Mouse (Mus musculus) gastrocnemius, adult 2 months (tissue): ENCODE results near the gene Vps37c. TPM values are rescaled to one million over a fixed set of nuclear protein-coding genes. Genes with fewer than 3 reads are reported as not detected.

Experiments used
- DNase-seq: peaks from one replicate; pipeline ENCODE4 v3.0.0; 2022
- H3K27ac ChIP-seq: fragments of 200-600 bp; 2 replicates; pipeline ENCODE4 v1.8.1; 2022; ENCODE audit warnings: mild to moderate bottlenecking
- H3K4me3 ChIP-seq: fragments of 200-600 bp; 2 replicates; pipeline ENCODE4 v1.8.1; 2022; ENCODE audit warnings: mild to moderate bottlenecking, moderate library complexity
- CTCF ChIP-seq: fragments of 200-600 bp; IDR thresholded peaks from 2 replicates; pipeline ENCODE4 v1.8.1; 2022; ENCODE audit warnings: antibody characterized with exemption, mild to moderate bottlenecking, moderate library complexity
- intact Hi-C: fragments of 180-260 bp; cut with DNase I; formaldehyde crosslinking; loops from one replicate; pipeline ENCODE4 v1.15.1; 2025
- total RNA-seq, 2 experiments: library from RNA; stranded (reverse); gene quantifications; 2 replicates each; pipeline ENCODE4 v1.2.3; 2021

The Vps37c gene
- total RNA-seq, 2 experiments from 2014 or later = 20.7 to 26.3 TPM

DNA sequence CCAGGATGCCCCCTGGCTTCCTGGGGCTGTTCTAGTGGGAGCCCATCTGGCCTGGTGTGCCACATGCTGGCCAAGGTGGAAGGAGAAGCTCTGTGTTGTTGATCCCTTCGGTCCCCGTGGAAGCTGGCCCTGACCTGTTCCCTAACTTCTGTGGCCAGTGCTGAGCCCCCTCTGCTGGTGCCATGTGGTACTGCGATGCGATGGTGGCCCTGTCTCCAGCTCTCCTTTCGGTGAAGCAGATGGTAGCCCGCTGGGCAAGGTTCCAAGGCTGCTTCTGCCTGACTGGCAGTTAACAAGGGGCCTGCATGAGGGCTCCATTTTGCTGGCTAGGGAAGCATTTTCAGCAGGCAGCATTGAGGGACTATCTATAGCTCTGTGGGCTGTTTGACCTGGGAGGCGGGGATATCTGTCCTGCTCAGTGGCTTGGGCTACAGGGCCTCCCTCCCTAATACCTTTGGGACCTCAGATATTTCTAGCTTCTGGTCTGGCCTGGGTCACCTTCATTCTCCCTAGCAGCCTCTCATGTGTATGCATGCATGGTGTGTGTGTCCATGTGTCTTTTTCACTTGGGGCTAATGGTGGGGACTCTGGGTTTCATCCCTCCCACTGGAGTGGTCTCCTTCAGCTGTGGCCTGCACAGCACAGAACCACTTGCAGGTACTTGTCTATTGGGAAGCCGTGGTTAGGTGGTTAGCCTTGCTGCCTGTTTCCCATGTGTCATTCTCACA is 21.0 kb downstream of the Vps37c start:
- Histone ChIP-seq H3K4me3 (0 out of 2 replicates have a peak overlapping the region, but pooled peaks have one; percentile 0), H3K27ac (peak overlapping the region; percentile 80)
- intact Hi-C loops = loop anchor here (1.0 to 5.0 kb wide), 4 partner anchors 31 to 249 kb away; partner anchors contain the start of gene Pga5
- peak; percentile 98 for TF ChIP-seq CTCF
- DNase-seq = peak; percentile 97

DNA sequence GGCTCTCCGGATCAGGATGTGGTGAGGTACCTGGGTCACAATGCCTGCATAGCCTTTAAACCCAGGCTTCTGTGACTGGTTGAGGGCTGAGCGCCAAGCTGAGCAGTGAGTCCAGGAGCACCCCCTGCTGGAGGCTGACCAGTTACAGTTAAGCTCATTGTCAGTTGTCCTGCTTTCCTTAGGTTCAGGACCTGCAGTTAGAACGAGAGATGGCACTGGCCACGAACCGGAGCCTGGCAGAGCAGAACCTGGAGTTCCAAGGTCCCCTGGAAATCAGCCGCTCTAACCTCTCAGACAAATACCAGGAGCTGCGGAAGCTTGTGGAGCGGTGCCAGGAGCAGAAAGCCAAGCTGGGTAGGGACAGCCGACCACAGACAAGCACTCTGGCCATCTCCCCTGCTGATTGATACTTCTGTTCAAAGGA is 21.6 kb downstream of the Vps37c start:
- intact Hi-C loops = loop anchor here (5.0 kb wide), 1 partner anchor 167 kb away; no protein-coding TSS in a partner anchor
- TF ChIP-seq CTCF = peak; percentile 67
- Histone ChIP-seq H3K4me3 (no peak overlapping the region), H3K27ac (peak overlapping the region; percentile 80)
- DNase-seq = peak; percentile 77

DNA sequence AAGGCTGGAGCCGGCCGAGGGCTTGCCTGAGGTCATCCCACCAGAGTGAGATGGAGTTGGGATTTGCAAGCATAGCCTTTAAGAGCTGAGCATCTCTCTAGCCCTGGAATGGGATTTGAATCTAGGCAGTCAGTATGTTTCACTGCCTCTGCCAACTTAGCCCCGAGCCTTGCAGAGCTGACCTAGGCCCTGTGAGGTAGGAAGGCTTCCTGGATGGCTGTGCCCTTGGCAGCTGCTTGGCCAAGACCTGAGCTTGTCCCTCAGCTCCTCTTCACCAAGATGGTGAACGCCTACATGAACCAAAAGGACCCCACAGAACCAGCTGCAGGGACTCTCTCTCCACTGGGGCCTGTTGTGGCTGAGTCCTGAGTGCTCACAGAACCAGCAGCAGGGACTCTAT is 22.2 kb downstream of the Vps37c start:
- Histone ChIP-seq H3K27ac (no peak overlapping the region), H3K4me3 (no peak overlapping the region)
- intact Hi-C loops = loop anchor here (5.0 kb wide), 1 partner anchor 167 kb away; no protein-coding TSS in a partner anchor
- TF ChIP-seq CTCF = no peak
- DNase-seq = no peak

DNA sequence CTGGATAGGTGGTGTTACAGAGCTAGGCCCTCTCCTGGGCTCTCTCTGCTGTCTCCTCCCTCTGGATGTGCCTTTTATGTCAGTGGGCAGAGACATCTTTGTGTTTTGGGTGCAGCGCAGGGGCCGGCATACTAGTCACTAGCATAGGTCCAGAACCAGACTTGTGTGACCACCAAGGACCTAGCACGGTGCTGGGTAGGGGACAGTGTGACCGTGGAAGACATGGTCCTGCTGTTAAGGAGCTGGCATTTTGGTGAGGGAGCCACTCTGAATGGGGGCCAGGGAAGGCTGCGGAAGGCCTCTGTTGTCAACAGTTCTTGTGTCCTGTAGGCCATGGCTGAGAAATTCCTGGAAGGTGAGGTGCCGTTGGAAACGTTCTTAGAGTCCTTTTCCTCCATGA is 23.7 kb downstream of the Vps37c start:
- no peak for DNase-seq
- H3K27ac ChIP-seq = no peak overlapping the region
- H3K4me3 ChIP-seq = no peak overlapping the region
- intact Hi-C loops = loop anchor here (5.0 kb wide), 1 partner anchor 165 kb away; no protein-coding TSS in a partner anchor
- no peak for TF ChIP-seq CTCF

DNA sequence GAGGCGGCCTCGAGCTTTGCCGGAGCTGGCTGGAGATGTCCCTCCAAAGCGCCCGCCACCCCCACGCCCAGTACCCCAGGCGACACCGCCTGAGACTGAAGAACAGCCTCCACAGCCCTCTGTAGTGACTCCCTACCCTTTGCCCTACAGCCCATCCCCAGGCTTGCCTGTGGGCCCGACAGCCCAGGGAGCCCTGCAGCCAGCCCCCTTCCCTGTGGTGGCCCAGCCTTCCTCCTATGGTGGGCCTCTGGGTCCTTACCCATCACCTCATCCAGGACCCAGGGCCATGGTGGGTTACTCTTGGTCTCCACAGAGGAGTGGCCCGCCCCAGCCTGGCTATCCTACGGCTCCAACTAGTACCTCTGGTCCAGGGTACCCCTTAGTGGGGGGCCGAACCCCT is 24.1 kb downstream of the Vps37c start:
- no peak for DNase-seq
- H3K27ac ChIP-seq = no peak overlapping the region
- intact Hi-C loops = loop anchor here (5.0 kb wide), 1 partner anchor 165 kb away; no protein-coding TSS in a partner anchor
- TF ChIP-seq CTCF = no peak
- no peak overlapping the region for H3K4me3 ChIP-seq

DNA sequence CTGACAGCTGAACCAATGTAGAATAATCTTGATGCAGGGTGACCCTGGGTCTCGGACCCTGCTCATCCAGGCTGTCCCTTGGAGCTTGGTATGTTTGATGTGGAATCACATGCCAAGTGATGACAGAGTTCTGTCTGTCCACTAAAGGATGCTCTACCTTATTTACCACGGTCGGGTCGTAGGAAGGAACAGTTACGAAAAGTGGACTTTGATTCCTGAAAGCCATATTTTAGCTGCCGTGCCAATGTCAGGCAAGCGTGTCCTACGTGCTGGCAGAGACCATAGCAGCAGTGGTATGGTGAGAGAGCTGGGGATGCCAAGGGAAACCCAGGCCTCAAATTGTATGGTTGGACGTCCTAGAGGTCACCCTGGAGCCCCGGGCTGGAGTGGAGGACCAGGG is 25.0 kb downstream of the Vps37c start:
- intact Hi-C loops = loop anchor here (5.0 kb wide), 1 partner anchor 164 kb away; no protein-coding TSS in a partner anchor
- TF ChIP-seq CTCF = no peak
- Histone ChIP-seq H3K4me3 (no peak overlapping the region), H3K27ac (no peak overlapping the region)
- no peak for DNase-seq

DNA sequence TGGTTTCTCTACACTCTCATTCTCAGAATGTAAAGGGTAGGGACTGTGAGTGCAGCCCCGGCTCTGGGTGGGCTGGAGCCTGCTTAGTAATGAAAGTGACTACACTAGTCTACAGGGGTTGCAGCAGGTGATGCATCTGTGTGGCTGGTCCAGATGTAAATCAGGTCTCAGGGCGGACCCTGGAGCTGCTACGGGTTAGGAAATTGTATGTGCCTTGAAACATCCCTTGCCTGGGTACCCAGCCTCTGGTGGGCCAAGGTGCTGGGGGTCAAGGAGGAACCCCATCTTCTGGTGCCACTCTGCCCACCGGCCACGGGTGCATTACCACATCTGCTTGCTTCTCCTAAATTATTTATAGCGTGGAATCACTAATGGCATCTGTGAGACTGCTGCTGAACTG is 25.6 kb downstream of the Vps37c start:
- no peak overlapping the region for H3K4me3 ChIP-seq
- intact Hi-C loops = loop anchor here (1.0 to 5.0 kb wide), 2 partner anchors 117 to 163 kb away; no protein-coding TSS in a partner anchor
- DNase-seq = no peak
- H3K27ac ChIP-seq = peak overlapping the region; percentile 17; the same call in 1 of the 2 replicates
- TF ChIP-seq CTCF = no peak

DNA sequence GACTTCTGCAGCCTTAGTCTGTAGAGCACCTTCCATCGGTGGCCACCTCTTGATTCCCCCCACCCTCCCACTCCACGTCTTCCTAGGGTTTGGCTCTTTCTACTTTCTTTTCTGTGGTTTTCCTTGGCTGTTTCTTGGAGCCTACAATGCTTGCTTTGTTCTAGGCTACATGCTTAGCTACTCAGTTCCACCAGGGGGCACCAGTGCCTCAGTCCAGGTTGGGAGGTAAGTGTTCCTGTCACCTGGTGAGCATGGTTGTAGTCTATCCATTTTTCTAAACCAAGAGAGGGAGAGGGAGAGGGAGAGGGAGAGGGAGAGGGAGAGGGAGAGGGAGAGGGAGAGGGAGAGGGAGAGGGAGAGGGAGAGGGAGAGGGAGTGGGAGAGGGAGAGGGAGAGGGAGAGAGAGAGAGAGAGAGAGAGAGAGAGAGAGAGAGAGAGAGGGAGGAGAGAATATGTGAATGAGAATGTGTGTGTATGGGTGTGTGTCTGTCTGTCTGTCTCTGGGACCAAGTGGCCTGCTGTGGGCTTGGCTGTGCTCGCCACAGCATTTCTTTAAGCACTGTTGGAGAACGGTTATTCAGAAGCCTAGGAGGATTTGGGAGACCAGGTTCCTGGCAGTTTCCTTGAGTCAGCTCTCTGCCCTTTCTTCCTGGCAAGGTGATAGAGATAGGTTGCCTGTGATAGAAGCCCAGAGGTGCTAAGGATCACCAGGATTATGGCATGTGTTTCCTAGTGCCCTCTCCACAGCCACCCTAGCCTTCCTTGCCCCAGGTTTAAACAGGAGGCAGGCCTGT is 26.3 kb downstream of the Vps37c start:
- H3K27ac ChIP-seq = peak overlapping the region; percentile 56
- intact Hi-C loops = loop anchor here (1.0 to 5.0 kb wide), 2 partner anchors 116 to 162 kb away; no protein-coding TSS in a partner anchor
- peak; percentile 73 for TF ChIP-seq CTCF
- no peak overlapping the region for H3K4me3 ChIP-seq
- DNase-seq = peak; percentile 80

DNA sequence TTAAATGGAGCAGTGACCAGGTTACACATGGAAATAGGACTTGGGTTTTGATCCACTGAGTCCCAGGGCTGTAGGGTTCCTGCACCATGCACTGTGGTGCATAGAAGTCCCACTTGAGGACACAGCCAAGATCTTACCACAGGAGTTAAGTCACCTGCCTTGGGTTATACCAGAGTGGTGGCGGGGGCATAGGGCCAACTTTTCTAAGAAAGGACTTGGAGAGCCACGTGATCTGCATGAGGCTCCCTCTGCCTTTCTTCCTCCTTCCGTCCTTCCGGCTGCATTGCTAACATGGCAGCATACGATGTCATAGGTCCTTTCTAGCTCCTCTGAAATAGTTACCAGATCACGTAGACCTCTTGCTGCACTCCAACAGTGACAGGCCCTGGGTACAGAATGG is 26.9 kb downstream of the Vps37c start:
- DNase-seq = no peak
- intact Hi-C loops = no loop called here
- Histone ChIP-seq H3K4me3 (no peak overlapping the region), H3K27ac (peak overlapping the region; percentile 56)
- TF ChIP-seq CTCF = no peak

DNA sequence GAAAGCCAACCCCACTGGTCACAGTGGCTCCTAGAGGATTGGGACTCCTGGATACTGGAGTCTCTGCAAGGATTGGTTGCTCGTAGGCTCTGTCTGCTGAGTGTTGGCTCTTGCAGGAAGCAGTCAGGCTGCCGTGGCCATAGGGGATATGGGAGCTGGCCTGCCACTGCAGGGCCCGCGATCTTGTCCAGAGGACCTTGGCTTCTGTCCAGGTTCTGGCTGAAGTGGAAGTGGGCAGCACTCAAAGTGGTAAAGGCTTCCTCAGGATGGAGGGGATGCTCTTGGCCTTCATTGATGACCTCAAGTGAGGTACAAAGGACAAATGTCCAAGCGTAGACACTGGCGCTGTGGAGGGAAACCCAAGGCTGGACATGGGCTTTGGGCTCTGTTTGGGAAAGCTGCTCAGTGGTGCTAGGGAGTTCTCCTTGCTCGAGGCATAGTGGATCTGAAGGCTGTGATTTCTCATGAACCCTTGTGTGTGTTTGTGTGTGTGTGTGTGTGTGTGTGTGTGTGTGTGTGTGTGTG is 29.8 kb downstream of the Vps37c start:
- intact Hi-C loops = no loop called here
- H3K4me3 ChIP-seq = no peak overlapping the region
- peak; percentile 45 for DNase-seq
- no peak overlapping the region for H3K27ac ChIP-seq
- TF ChIP-seq CTCF = no peak

DNA sequence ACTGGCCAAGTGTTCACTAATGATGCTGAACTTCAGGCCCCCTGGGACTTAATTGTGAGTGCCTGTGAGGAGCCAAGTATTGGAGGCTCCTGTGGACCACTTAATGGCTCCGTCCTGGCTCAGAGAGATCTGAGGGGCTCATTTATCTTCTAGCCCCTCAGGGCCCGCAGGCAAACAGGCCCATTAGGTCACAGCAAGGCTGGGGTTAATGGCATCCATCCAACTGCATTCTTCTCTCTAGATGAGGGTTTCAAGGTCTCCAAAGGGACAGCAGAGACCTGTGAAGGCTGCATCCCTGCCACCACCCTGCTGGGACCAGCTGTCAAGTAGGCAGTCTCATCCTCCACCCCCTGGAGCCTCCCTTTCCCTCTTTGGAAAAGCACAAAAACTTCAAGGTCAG is 31.2 kb downstream of the Vps37c start:
- no peak for TF ChIP-seq CTCF
- intact Hi-C loops = no loop called here
- DNase-seq = no peak
- peak overlapping the region; percentile 62; the same call in 1 of the 2 replicates for H3K27ac ChIP-seq
- peak overlapping the region; percentile 43 for H3K4me3 ChIP-seq

DNA sequence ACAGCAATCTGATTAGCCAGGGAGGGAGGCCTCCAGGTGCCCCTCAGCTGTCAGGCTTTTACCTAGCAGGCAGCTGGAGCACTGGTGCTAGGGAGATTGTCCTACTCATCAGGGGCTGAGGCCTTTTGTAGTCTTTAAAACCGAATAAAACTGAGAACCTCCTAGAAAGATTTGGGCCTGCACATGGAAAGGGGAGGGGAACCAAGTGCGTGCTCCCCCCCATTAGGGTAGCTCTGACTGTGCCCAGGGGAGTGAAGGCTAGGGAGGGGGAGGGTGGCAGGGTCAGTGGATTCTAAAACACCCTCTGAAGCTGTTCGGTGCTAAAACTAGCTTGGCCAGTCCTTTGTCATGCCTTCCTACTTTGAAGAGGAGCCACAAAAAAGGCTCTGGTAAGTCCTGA is 32.0 kb downstream of the Vps37c start:
- no peak for TF ChIP-seq CTCF
- intact Hi-C loops = no loop called here
- DNase-seq = no peak
- Histone ChIP-seq H3K4me3 (peak overlapping the region; percentile 43), H3K27ac (peak overlapping the region; percentile 62)

DNA sequence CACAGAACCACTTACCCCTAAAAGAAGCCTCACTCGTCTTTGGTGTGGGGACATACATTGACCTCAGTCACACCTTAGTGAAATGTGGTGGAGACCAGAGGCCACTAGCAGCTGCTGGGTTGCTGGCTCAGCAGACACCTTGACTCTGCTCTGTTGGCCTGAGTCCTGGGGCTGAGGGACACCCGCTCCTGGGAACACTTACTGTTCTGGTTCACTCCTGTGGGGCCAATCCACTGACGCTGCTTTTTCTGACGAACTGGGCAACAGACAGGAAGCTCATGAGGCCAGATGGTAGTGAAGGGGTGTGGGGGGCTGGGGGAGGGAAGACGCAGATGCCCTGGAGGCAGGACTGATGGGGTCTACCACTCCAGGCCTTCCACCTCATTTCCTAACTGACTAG is 32.5 kb downstream of the Vps37c start:
- intact Hi-C loops = no loop called here
- H3K27ac ChIP-seq = peak overlapping the region; percentile 62; the same call in 1 of the 2 replicates
- no peak for TF ChIP-seq CTCF
- no peak for DNase-seq
- H3K4me3 ChIP-seq = no peak overlapping the region
